Mouse (Mus musculus) intestine, postnatal 0 days (tissue): ENCODE measurements around the gene D130043K22Rik. TPM values are rescaled to one million over a fixed set of nuclear protein-coding genes. Genes with fewer than 3 reads are reported as not detected.
A peak's percentile ranks its signal among the peaks of the same experiment; 100 is the strongest.
"Not testable (repeated sequence)": the region's sequence is repeated elsewhere in the genome, so short reads cannot be mapped to it uniquely, and the experiment has no call there.

ENCODE experiments used
- ATAC-seq: fragments of 200-750 bp; cut with Nextera tagmentation; 2 replicates; pipeline ENCODE4 v1.8.0; 2017; ENCODE audit warnings: mild to moderate bottlenecking, moderate TSS enrichment, moderate library complexity
- H3K27ac ChIP-seq: fragments of 300-500 bp; sonication (generic); 2 replicates; pipeline ENCODE4 v1.5.1; 2014; ENCODE audit warnings: mild to moderate bottlenecking, low read depth, low read length, moderate library complexity
- H3K27me3 ChIP-seq: fragments of 300-500 bp; sonication (generic); replicated peaks from 2 replicates; pipeline ENCODE4 v1.6.1; 2014; ENCODE audit warnings: low read length, mixed read lengths; ENCODE audit not compliant: control insufficient read depth, insufficient read depth
- H3K36me3 ChIP-seq: fragments of 300-500 bp; sonication (generic); 2 replicates; pipeline ENCODE4 v1.6.1; 2014; ENCODE audit warnings: mild to moderate bottlenecking, moderate library complexity; ENCODE audit not compliant: control insufficient read depth, insufficient read depth
- H3K4me1 ChIP-seq: fragments of 300-500 bp; sonication (generic); replicated peaks from 2 replicates; pipeline ENCODE4 v1.6.1; 2014; ENCODE audit warnings: antibody characterized with exemption, low read length, mixed read lengths; ENCODE audit not compliant: control insufficient read depth, insufficient read depth
- H3K4me2 ChIP-seq: fragments of 300-500 bp; sonication (generic); replicated peaks from 2 replicates; pipeline ENCODE4 v1.6.1; 2014; ENCODE audit warnings: low read depth, mild to moderate bottlenecking, moderate library complexity
- H3K4me3 ChIP-seq: fragments of 300-500 bp; sonication (generic); 2 replicates; pipeline ENCODE4 v1.5.1; 2014; ENCODE audit warnings: low read depth, low read length
- H3K9ac ChIP-seq: fragments of 300-500 bp; sonication (generic); 2 replicates; pipeline ENCODE4 v1.6.1; 2014; ENCODE audit warnings: mild to moderate bottlenecking, low read depth, low read length
- H3K9me3 ChIP-seq: fragments of 300-500 bp; sonication (generic); 2 replicates; pipeline ENCODE4 v1.6.1; 2016; ENCODE audit warnings: mixed run types; ENCODE audit not compliant: control insufficient read depth
- CTCF ChIP-seq: sonication (generic); IDR thresholded peaks from 2 replicates; pipeline ENCODE4 v1.5.1; 2016; ENCODE audit warnings: low read depth, mild to moderate bottlenecking, control low read depth, antibody characterized with exemption, moderate library complexity
- WGBS: fragments of 180-500 bp; shearing (Covaris S2); extraction: QIAGEN DNeasy Blood & Tissue Kit; methylation state at CpG from one replicate; pipeline ENCODE4 v1.1.7; 2014; 5-methylcytosine and 5-hydroxymethylcytosine counted together
- polyA plus RNA-seq: library from polyadenylated mRNA; unstranded; fragments of >200 nt; fragmentation: Nextera tagmentation; extraction: Ambion mirVana; gene quantifications from 2 replicates; pipeline ENCODE4 v1.2.1, GENCODE M21; 2015

The D130043K22Rik gene
- polyA plus RNA-seq, 1 experiment from 2014 or later, result 1.5 TPM

- no peaks in the 10 kb centered on the region for H3K9me3 ChIP-seq
Measured at GRCm38 (mm10) chr13:24830756-24831352, 14.1 kb upstream of the D130043K22Rik start.

GRCm38 (mm10) chr13:24831353-24832130 lies 13.4 kb upstream of the D130043K22Rik start, which contains the start of the genes Acot13 and Tdp2:
Acot13 (minus strand) TSS chr13:24831540.
Tdp2 (plus strand) TSS chr13:24831679.
- peak within 1 kb of the TSS; percentile 96 for H3K4me3 ChIP-seq
- under 1% methylated on average over 84 of the region's 90 CpGs for WGBS
- no peaks in the 10 kb centered on the region for H3K27me3 ChIP-seq
- peak within 1 kb of the TSS; percentile 94 for H3K9ac ChIP-seq
- H3K4me2 ChIP-seq, result peak within 1 kb of the TSS; percentile 89
- H3K36me3 ChIP-seq, result 0 out of 2 replicates have a peak, but pooled peaks cover 4% of the 10 kb centered on the region
- no peaks in the 10 kb centered on the region for H3K4me1 ChIP-seq
- peak within 1 kb of the TSS; percentile 93 for H3K27ac ChIP-seq
- peak; percentile 96 for ATAC-seq
- H3K9me3 ChIP-seq, result no peaks in the 10 kb centered on the region
- TF ChIP-seq CTCF, result peak; percentile 34; the same call in 1 of the 2 replicates

More at GRCm38 (mm10) chr13:24830756-24831352, 14.1 kb upstream of the D130043K22Rik start:
- Histone ChIP-seq H3K4me2 (peak overlapping the region; percentile 89), H3K9ac (peak overlapping the region; percentile 94), H3K4me3 (peak overlapping the region; percentile 96), H3K27me3 (no peaks in the 10 kb centered on the region), H3K27ac (peak overlapping the region; percentile 93), H3K4me1 (no peaks in the 10 kb centered on the region), H3K36me3 (0 out of 2 replicates have a peak, but pooled peaks cover 3% of the 10 kb centered on the region)
- TF ChIP-seq CTCF, result no peak
- ATAC-seq, result no peak
- WGBS, result 1% methylated on average over 20 of the region's 20 CpGs

GRCm38 (mm10) chr13:24832131-24832810 lies 12.7 kb upstream of the D130043K22Rik start:
- WGBS, result 2% methylated on average over 21 of the region's 21 CpGs
- no peak for ATAC-seq
- Histone ChIP-seq H3K27ac (peak overlapping the region; percentile 93), H3K9ac (peak overlapping the region; percentile 94), H3K9me3 (no peaks in the 10 kb centered on the region), H3K27me3 (no peaks in the 10 kb centered on the region), H3K36me3 (peaks cover 7% of the 10 kb centered on the region; the same call in 1 of the 2 replicates), H3K4me1 (no peaks in the 10 kb centered on the region), H3K4me2 (peak overlapping the region; percentile 89), H3K4me3 (peak overlapping the region; percentile 96)
- TF ChIP-seq CTCF, result no peak

- H3K4me2 ChIP-seq, result peak overlapping the region; percentile 89
- 0 out of 2 replicates have a peak overlapping the region, but pooled peaks have one; percentile 17 for H3K27ac ChIP-seq
- peak overlapping the region; percentile 96 for H3K4me3 ChIP-seq
- H3K9ac ChIP-seq, result peak overlapping the region; percentile 94; the same call in 1 of the 2 replicates
- H3K9me3 ChIP-seq, result no peaks in the 10 kb centered on the region
- WGBS, result 11% methylated on average over 2 of the region's 2 CpGs
- peaks cover 7% of the 10 kb centered on the region; the same call in 1 of the 2 replicates for H3K36me3 ChIP-seq
- ATAC-seq, result no peak
- H3K4me1 ChIP-seq, result no peaks in the 10 kb centered on the region
- TF ChIP-seq CTCF, result no peak
- no peaks in the 10 kb centered on the region for H3K27me3 ChIP-seq
Measured at GRCm38 (mm10) chr13:24832811-24833155, 12.2 kb upstream of the D130043K22Rik start.

GRCm38 (mm10) chr13:24837765-24838164 lies 7.2 kb upstream of the D130043K22Rik start:
- H3K4me1 ChIP-seq, ATAC-seq: not testable (repeated sequence)
- 91% methylated on average over 8 of the region's 8 CpGs for WGBS

GRCm38 (mm10) chr13:24839831-24840230 lies 5.1 kb upstream of the D130043K22Rik start:
- H3K27me3 ChIP-seq, result no peaks in the 10 kb centered on the region
- no peaks in the 10 kb centered on the region for H3K9me3 ChIP-seq
- no peak overlapping the region for H3K4me2 ChIP-seq
- no peak for ATAC-seq
- H3K27ac ChIP-seq, result no peak overlapping the region
- no peak overlapping the region for H3K9ac ChIP-seq
- TF ChIP-seq CTCF, result no peak
- no peak overlapping the region for H3K4me3 ChIP-seq
- H3K36me3 ChIP-seq, result peaks cover 15% of the 10 kb centered on the region; the same call in 1 of the 2 replicates
- WGBS, result 43% methylated on average over 3 of the region's 3 CpGs
- H3K4me1 ChIP-seq, result peaks cover 2% of the 10 kb centered on the region; the same call in 1 of the 2 replicates

More at GRCm38 (mm10) chr13:24837765-24838164, 7.2 kb upstream of the D130043K22Rik start:
- not testable (repeated sequence) for H3K4me2 ChIP-seq, H3K27ac ChIP-seq, H3K4me3 ChIP-seq, H3K9me3 ChIP-seq, H3K27me3 ChIP-seq, H3K9ac ChIP-seq
- H3K36me3 ChIP-seq, result peaks cover 15% of the 10 kb centered on the region; the same call in 1 of the 2 replicates
